Mouse (Mus musculus) stomach, postnatal 0 days (tissue): ENCODE measurements around the gene Zswim1.
A peak's percentile ranks its signal among the peaks of the same experiment; 100 is the strongest.

ENCODE experiments used
- CTCF ChIP-seq: IDR thresholded peaks from 2 replicates; pipeline ENCODE4 v1.5.1; 2016; ENCODE audit warnings: antibody characterized with exemption, low read depth, mild to moderate bottlenecking, moderate library complexity
- EP300 ChIP-seq: optimal IDR thresholded peaks from 2 replicates; pipeline ENCODE3; 2016; ENCODE audit warnings: antibody characterized with exemption

- peak; percentile 41; the same call in 1 of the 2 replicates for TF ChIP-seq CTCF
- TF ChIP-seq EP300, result no peak
Measured at GRCm38 (mm10) chr2:164834531-164834930, 12.0 kb downstream of the Zswim1 start.
